Mouse (Mus musculus): ENCODE results near the gene Fam71e2.
"Not testable (repeated sequence)": the region's sequence is repeated elsewhere in the genome, so short reads cannot be mapped to it uniquely, and the experiment has no call there.

DNA sequence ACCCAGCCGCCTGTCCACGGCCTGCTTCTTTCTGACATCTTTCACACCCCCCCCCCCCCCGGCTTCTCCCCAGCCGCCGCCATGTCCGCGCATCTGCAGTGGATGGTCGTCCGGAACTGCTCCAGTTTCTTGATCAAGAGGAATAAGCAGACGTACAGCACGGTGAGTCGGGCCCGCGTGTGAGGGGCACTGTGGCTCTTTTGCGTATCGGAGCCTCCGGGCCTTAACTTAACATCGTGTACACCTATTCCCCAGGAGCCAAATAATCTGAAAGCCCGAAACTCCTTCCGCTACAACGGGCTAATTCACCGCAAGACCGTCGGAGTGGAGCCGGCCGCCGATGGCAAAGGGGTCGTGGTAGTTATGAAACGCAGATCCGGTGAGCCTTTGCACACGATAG lies 22.1 kb upstream of the Fam71e2 start:
- not testable (repeated sequence) for TF ChIP-seq CTCF (IDR thresholded peaks at IDR 0.05; ENCODE audit: borderline replicate concordance, control insufficient read depth, extremely low read depth, insufficient read depth, low read length, poor library complexity); POLR2A (IDR thresholded peaks at IDR 0.05; ENCODE audit: control insufficient read depth, extremely low read depth, insufficient read depth, low read length, poor library complexity)
